Mouse (Mus musculus) G1E (cell line): ENCODE results near the gene Uckl1.

Experiments
- CTCF ChIP-seq: IDR thresholded peaks from 2 replicates; pipeline ENCODE4 v1.5.1; 2012; ENCODE audit warnings: low read depth, low read length, inconsistent platforms, mixed read lengths
- GATA1 ChIP-seq: IDR thresholded peaks from 2 replicates; pipeline ENCODE4 v1.6.1; 2012; ENCODE audit warnings: borderline replicate concordance, low read length, inconsistent platforms, mixed read lengths
- GATA2 ChIP-seq: IDR thresholded peaks from 2 replicates; pipeline ENCODE4 v1.6.1; 2012; ENCODE audit warnings: low read depth, low read length, inconsistent platforms, borderline replicate concordance
- POLR2AphosphoS5 ChIP-seq: IDR thresholded peaks from 2 replicates; pipeline ENCODE4 v1.6.1; 2012; ENCODE audit warnings: low read depth, low read length, inconsistent platforms; ENCODE audit not compliant: insufficient replicate concordance
- TAL1 ChIP-seq: conservative IDR thresholded peaks from 2 replicates; pipeline ENCODE4 v1.6.1; 2012; ENCODE audit warnings: low read depth, low read length, inconsistent platforms, mixed read lengths

- TF ChIP-seq CTCF (no peak), TAL1 (no peak), GATA1 (no peak), POLR2AphosphoS5 (no peak), GATA2 (no peak)
These were observed 5.7 kb downstream of the Uckl1 start for GRCm38 (mm10) chr2:181578790-181579618.
